Mouse (Mus musculus) erythroblast, embryonic 14.5 days (primary cell): ENCODE data around the gene Sec61a2. TPM values are rescaled to one million over a fixed set of nuclear protein-coding genes. Genes with fewer than 3 reads are reported as not detected.

Experiments used
- H3K27me3 ChIP-seq: 2 replicates; pipeline ENCODE4 v1.6.1; 2012; ENCODE audit warnings: inconsistent platforms; ENCODE audit not compliant: control insufficient read depth
- H3K36me3 ChIP-seq: 2 replicates; pipeline ENCODE4 v1.6.1; 2012; ENCODE audit warnings: mild to moderate bottlenecking, inconsistent platforms; ENCODE audit not compliant: control insufficient read depth
- H3K4me1 ChIP-seq: 2 replicates; pipeline ENCODE4 v1.6.1; 2012; ENCODE audit warnings: inconsistent platforms; ENCODE audit not compliant: control insufficient read depth
- H3K4me3 ChIP-seq: replicated peaks from 2 replicates; pipeline ENCODE3; 2012; ENCODE audit warnings: moderate library complexity, mild to moderate bottlenecking, inconsistent platforms
- H3K9me3 ChIP-seq: 2 replicates; pipeline ENCODE4 v1.6.1; 2012; ENCODE audit warnings: low read length, inconsistent platforms, mixed read lengths; ENCODE audit not compliant: control insufficient read depth
- GATA1 ChIP-seq: IDR thresholded peaks from 2 replicates; pipeline ENCODE4 v1.6.1; 2012; ENCODE audit warnings: low read length, inconsistent platforms, mixed read lengths
- TAL1 ChIP-seq: IDR thresholded peaks from 3 replicates; pipeline ENCODE4 v1.6.1; 2012; ENCODE audit warnings: low read length, inconsistent platforms, mixed read lengths
- polyA plus RNA-seq: library from polyadenylated mRNA; stranded (reverse); fragments of >175 nt; gene quantifications from 2 replicates; pipeline ENCODE4 v1.2.3, GENCODE M21; 2012

Sec61a2 gene
- polyA plus RNA-seq, 1 experiment: 0.07 TPM

DNA sequence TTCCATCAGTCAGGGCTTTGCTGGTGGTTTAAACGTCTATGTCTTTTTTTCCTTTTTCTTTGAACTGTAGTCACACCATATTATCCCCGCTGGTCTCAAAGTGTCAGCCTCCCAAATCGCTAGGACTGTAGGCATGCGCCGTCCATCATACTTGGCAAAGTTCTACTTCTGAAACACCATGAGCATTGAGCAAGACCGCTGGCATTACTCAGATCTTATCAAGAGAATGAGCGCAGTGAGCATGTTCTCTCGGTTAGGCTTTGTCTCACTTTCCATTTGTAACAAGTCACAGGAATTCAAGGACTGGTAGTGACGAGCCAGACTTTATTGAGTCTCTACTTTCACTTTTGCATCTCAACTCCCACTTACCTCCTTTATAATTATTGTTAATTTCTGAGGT is 44.1 kb downstream of the Sec61a2 start:
- H3K4me3 ChIP-seq: no peak overlapping the region
- H3K36me3 ChIP-seq: peaks cover 70% of the 10 kb centered on the region
- TF ChIP-seq GATA1 (no peak), TAL1 (no peak)
- no peaks in the 10 kb centered on the region for H3K9me3 ChIP-seq
- no peaks in the 10 kb centered on the region for H3K27me3 ChIP-seq
- peaks cover 38% of the 10 kb centered on the region for H3K4me1 ChIP-seq

DNA sequence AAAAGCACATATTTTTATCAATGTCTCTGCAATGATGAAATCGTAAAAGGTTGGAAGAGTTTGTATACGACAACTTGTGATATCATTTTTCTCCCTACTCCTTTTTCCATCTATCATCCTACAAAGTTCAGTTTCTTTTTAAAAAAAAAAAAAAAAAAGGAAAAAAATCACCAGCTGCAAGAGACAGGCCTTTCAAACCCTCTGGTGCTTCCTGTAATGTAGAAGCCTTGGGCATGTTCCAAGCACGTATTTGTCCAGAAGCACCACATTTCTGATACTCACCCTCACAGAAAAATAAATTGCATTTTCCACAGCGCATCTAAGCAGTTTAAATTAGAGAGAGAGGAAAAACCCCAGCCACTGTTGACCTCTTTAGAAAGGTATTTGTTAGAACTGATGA is 49.4 kb downstream of the Sec61a2 start:
- peaks cover 49% of the 10 kb centered on the region for H3K4me1 ChIP-seq

DNA sequence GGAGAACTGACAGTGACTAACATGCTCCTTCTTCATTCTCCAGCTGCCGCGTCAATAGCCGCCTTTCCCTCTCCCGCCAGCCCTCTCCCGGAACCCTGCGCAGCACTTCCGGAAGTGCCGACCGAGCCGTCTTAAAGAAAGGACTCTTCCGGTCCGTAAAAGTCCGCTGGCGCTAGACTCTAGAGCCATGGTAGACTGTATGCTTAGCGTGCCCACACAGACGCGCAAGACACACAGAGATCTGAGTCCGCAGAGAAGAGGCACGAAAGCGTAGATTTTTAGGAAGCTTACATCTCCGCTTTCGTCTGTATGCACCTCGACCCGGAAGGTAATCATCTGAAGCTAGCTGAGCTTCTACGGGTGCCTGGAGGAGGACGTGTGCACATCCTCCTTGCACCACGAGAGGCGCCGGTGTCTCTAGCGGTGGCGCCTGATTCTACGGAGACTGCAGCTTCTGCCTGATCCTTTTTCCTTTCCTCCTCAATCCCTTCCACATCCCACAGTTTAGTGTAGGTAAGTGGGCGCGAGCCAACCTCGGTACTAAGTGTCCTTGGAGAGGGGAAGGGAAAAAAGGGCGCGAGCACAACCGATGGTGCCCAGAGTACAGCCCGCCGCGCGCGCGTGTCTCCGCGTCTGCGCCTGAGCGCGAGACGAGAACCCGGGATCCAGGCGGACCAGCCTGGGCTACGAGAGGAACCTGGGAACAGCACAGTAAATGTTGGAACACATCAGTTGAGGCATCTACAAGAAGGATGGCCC is 50.2 kb downstream of the Sec61a2 start, which contains the start of the genes Nudt5 and Cdc123:
TSS of gene Nudt5 (plus strand) at position 147 of the 759 bp plus-strand sequence.
TSS of gene Cdc123 (minus strand) at position 292 of the 759 bp plus-strand sequence.
- H3K4me1 ChIP-seq: peaks cover 47% of the 10 kb centered on the region
- TF ChIP-seq GATA1 (no peak), TAL1 (no peak)
- no peaks in the 10 kb centered on the region for H3K9me3 ChIP-seq
- peak within 1 kb of the TSS; percentile 74 for H3K4me3 ChIP-seq
- no peaks in the 10 kb centered on the region for H3K27me3 ChIP-seq
- peaks cover 48% of the 10 kb centered on the region for H3K36me3 ChIP-seq

More for the DNA sequence above, 49.4 kb downstream of the Sec61a2 start:
- TF ChIP-seq GATA1 (no peak), TAL1 (no peak)
- Histone ChIP-seq H3K9me3 (no peaks in the 10 kb centered on the region), H3K36me3 (peaks cover 48% of the 10 kb centered on the region), H3K4me3 (peak overlapping the region; percentile 74), H3K27me3 (no peaks in the 10 kb centered on the region)

DNA sequence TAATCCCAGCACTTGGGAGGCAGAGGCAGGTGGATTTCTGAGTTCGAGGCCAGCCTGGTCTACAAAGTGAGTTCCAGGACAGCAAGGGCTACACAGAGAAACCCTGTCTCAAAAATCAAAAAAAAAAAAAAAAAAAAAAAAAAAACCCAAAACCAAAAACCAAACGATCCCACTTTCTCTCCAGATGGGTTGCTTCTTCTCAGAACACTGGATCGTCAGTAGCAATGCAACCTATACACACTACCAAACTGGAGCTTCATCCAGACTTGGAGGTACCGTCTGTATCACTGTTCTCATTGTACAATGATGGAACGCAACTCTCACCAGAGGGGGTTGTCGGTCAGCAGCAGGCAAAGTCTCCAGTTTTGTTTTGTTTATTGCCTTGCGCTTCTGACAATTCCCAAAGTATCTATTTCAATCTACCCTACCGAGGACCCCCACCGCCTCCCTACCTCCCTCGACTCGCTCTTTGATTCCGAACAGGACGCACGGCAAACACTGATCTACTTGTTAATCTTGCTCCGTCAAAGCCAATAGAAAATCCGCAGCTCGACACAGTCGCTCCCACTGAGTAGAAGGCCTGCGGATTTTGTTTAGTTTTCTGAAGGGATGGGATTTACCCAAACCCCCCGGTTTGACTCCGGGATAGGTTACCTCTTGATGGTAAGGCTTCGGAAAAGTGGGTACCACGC is 50.9 kb downstream of the Sec61a2 start:
- Histone ChIP-seq H3K27me3 (no peaks in the 10 kb centered on the region), H3K36me3 (peaks cover 49% of the 10 kb centered on the region), H3K4me3 (peak overlapping the region; percentile 74), H3K4me1 (peaks cover 41% of the 10 kb centered on the region), H3K9me3 (peaks cover 4% of the 10 kb centered on the region)
- TF ChIP-seq TAL1: no peak
- TF ChIP-seq GATA1: no peak

DNA sequence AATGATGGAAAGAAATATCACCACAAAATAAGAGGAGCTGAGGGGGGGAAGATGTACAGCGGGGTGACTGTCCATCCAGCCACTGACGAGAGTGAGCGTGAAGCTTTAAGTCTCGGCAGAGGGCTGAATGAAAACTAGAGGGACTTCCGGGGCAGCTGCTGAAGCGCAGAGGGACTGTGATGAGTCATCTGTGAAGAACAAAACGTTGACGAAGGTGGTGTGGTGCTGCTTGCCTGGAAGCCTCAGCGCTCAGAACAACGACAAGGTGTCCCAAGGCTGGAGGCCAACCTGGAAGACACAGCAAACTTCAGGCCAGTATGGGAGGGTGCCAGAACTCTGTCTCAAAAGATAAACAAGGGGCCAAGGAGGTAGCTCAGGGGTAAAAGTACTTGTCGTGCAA is 54.4 kb downstream of the Sec61a2 start:
- Histone ChIP-seq H3K9me3 (peaks cover 9% of the 10 kb centered on the region), H3K4me3 (no peak overlapping the region), H3K36me3 (peaks cover 68% of the 10 kb centered on the region), H3K4me1 (peaks cover 17% of the 10 kb centered on the region), H3K27me3 (no peaks in the 10 kb centered on the region)
- TF ChIP-seq TAL1: no peak
- no peak for TF ChIP-seq GATA1

DNA sequence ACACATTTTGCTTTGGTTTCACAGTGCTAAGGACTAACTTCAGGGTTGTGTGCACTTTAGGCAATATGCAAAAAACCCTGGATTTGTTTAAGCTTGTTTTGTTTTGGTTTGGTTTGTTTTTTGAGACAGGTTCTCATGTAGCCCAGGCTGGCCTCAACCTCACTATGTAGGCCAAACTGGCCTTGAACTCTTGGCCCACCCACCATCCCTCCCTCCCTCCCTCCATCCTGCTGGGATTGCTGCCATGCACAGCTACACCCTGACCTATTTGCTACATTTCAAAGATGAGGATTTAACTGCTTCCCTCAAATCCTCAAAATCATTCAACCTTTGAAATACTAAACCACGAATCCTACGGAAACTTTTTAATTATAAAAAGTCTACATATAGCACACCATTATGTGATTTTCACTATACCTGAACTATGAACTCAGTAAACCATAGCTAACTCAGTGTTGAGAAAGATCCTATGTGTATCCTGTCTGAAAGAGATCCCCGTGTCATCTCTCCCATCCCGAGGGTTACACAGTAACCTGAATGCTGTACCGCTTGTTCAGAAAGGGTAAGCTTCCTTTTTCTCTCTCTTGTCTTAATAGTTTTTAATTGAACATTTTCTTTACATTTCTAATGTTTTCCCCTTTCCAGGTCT is 69.8 kb downstream of the Sec61a2 start:
- H3K4me1 ChIP-seq: no peaks in the 10 kb centered on the region
- no peaks in the 10 kb centered on the region for H3K9me3 ChIP-seq
- H3K36me3 ChIP-seq: peaks cover 68% of the 10 kb centered on the region
- no peak overlapping the region for H3K4me3 ChIP-seq
- TF ChIP-seq GATA1: no peak
- no peak for TF ChIP-seq TAL1
- no peaks in the 10 kb centered on the region for H3K27me3 ChIP-seq

DNA sequence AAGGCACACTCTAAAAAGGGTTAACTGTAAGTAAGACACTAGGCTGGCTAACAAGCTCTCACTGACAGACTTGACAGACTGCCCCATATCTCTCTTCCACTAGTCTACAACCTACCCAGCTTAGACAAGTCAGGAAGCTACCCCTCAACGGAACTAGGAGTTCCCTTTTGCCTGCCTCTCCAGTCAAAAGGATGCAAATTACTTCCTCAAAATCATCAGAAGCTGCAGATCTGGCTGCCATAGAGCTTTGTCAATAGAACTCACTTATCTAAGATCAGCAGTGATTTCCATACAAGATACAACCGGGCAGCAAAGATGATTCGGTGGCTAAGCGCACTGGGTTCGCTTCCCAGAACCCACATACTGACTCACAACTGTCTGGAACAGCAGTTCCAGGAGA is 70.5 kb downstream of the Sec61a2 start:
- H3K4me3 ChIP-seq: no peak overlapping the region
- TF ChIP-seq GATA1: no peak
- H3K9me3 ChIP-seq: no peaks in the 10 kb centered on the region
- H3K4me1 ChIP-seq: no peaks in the 10 kb centered on the region
- H3K36me3 ChIP-seq: peaks cover 70% of the 10 kb centered on the region
- no peaks in the 10 kb centered on the region for H3K27me3 ChIP-seq

DNA sequence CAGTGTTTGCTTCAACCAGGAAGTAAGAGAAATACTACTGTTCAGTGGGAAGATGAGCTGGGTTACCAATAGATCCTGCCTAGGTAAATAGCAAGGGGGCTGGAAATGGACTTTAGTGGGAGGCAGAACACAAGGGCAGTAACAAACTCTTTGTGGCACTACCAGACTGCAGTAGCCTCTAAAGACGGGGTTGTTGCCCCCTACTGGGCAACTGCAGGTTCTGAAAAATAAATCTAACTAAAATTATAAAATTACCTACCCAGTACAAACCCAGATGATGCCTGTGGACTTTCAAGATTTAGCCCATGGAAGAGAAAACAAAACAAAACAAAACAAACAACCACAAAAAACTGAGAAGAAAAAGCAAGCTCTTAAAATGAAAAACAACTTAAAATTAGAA is 71.0 kb downstream of the Sec61a2 start:
- TF ChIP-seq TAL1 (no peak), GATA1 (no peak)
- Histone ChIP-seq H3K4me3 (no peak overlapping the region), H3K27me3 (no peaks in the 10 kb centered on the region), H3K36me3 (peaks cover 72% of the 10 kb centered on the region), H3K9me3 (no peaks in the 10 kb centered on the region), H3K4me1 (no peaks in the 10 kb centered on the region)

DNA sequence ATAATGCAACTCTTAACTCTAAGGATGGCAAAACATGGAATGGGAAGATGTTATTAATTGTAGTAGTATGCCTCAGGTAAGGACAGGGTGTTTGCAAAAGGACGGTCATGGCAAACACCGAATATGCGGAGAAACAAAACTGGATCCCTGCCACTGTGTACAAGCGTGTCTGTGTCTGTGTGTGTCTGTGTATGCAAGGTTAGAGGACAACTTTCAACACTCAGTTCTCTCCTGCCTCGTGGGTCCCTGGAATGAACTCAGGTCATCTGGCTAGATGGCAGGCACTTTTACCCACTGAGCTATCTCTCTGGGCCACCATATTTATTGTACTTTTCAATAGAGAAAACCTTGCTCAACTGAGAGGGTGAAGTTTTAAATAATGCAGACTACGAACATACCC is 72.8 kb downstream of the Sec61a2 start:
- H3K27me3 ChIP-seq: no peaks in the 10 kb centered on the region
- H3K4me1 ChIP-seq: no peaks in the 10 kb centered on the region
- TF ChIP-seq GATA1 (no peak), TAL1 (no peak)
- H3K9me3 ChIP-seq: no peaks in the 10 kb centered on the region
- H3K4me3 ChIP-seq: no peak overlapping the region
- peaks cover 80% of the 10 kb centered on the region for H3K36me3 ChIP-seq
